Mouse (Mus musculus): ENCODE data around the gene Atxn1.
A peak's percentile ranks its signal among the peaks of the same experiment; 100 is the strongest.

Atxn1 gene

DNA sequence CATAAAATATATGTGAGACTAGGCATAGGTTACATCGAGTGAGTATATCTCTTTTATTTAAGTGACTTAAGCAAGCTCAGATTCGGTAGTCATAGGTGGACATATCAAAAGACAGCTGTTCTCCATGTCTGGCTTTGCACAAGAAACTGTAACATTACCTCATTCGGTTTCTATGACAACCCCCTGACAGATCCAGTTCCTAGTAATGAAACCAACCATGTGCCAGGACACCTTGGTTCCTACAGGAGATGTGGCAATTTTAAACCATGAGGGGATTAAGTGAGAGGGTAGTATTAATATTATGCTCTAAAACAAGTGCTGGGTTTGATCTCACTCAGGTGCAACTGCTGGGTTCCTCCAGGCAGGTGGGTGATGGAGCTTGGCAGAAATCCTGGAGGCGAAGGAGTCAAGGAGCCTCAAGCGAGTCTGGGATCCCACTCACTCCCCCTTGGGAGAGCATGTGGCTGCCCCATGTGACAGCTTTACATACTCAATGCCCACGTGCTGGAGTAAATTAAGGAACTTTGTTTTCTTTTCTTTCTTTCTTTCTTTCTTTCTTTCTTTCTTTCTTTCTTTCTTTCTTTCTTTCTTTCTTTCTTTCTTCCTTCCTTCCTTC, 320.9 kb downstream of the Atxn1 start:
- no peak for DNase-seq (ENCODE audit: extremely low read depth, insufficient read length, low spot score)

DNA sequence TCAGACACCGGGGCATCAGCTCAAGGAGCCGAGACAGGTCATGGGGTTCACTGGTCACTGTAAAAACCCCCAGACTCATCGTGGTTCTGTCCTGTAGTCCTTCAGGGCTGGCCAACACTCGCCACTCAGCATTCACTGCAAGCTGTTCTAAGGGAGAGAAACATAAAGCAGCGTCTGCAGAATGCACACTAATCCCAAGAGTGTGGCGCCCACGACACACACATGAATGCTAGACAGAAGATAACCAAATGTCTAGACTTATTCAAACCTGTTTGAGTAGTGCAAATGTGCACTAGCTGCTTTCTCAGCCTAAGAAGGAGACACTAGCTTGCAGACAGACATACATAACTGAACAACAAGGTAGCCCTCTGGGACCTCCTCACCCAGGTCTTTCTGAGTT, 321.9 kb downstream of the Atxn1 start:
- no peak for DNase-seq (ENCODE audit: extremely low read depth, insufficient read length, low spot score)

DNA sequence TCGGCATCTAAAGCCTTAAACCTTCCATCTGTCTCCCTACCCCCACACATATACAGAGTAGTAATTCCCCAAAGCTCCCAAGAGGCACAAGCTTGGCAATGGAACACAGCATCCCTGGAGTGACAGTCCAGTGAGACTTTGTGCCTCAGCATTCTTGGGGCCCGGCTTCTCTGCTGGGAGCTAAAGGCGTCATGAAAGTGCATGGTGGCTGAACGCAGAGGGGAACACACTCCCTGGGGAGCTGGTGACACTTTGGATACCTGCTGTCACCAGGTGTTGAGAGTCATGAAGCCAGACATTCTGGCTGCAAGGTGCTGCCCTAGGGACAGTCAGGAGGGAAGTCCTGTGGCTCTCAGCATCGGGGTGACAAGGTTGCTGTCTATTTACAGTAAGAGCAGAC, 324.4 kb downstream of the Atxn1 start:
- DNase-seq (ENCODE audit: extremely low read depth, insufficient read length, low spot score): no peak

DNA sequence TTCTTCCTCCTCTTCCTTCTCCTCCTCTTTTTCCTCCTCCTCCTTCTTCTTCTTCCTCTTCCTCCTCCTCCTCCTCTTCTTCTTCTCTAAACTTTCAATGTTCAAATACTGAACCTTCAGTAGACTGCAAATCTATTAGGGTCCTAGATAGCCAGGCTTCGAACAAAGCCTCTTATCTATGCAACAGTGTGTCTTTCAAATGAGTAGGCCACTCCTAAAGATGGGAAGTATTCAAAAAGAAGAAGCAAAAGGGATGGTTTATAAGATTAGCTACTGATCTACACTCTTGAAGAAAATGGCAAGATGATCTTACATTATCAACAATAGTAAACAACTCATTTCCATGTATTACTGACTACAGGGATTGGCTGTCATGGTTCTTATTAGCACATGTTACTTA, 326.5 kb downstream of the Atxn1 start:
- no peak for DNase-seq (ENCODE audit: extremely low read depth, insufficient read length, low spot score)

DNA sequence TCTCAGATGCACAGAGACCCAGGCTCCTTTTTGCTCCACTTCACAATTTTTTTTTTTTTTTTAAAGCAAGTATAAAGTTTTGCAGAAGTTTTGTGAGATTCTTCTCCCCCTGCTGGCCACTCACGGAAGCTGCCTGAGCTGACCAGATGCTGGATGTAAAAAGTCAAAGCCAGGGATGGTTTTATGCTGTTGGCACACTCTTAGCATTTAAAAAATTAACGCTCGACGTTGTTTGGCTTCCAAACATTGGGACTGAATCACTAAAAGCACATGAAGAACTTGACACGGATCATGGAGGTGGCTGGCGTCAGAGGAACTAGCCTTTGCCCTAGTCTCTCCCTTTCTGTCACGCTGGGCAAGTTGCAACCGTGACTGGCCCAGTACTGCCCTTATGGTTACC, 327.5 kb downstream of the Atxn1 start:
- no peak for DNase-seq (ENCODE audit: extremely low read depth, insufficient read length, low spot score)

DNA sequence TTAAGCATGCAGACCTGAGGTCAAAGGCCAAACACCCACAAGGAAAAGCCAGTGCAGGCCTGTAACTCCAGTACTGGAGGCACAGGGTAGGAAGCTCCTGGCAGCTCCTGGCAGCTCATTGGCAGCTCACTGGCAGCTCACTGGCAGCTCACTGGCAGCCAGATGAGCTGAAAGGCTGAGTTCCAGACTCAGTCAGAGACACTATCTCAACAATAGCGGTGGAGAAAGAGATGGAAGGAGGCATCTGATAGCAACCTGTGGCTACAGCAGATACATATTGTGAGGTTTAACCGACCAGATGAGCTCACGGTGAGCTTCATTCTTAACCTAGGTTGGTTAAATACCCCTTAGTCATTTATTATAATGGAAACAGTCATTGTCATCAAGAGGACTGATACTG, 328.4 kb downstream of the Atxn1 start:
- DNase-seq (ENCODE audit: extremely low read depth, insufficient read length, low spot score): no peak

DNA sequence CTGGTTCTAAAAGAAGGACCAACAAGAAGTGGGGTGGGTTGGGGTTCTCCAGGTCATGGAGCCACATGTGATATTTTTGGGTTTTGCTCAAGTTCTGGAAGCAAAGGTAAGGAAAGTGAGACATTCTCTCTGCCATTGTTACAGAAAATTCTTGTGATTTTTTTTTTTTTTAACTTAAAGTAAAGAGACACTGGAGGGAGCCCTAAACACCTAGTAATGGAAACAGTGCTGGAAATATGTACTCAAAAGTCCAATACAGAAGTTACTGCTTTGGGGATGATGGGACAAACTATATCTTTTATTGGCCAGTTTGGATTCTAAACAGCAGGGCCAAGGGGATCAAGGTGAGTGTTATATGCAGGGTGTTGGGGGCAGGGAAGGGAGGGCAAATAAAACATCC, 330.9 kb downstream of the Atxn1 start:
- DNase-seq (ENCODE audit: extremely low read depth, insufficient read length, low spot score): no peak

DNA sequence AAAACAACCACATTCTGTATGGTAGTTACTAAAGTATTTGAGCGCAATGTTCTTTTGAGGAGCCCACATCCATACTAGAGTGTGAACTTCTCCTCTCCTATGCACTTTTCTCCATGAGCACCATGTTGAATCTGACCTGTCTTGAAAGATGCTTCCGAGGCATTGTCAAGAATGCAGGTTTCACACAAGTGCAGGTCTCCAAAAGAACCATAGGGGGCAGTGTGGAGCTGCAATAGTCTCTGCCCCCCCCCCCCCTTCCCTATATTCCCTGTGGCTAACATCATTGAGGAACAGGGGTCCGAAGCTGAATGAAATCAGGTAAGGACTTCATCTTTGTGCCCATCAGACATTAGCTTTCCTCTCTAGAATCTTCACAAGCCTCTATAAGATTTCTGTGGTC, 332.7 kb downstream of the Atxn1 start:
- no peak for DNase-seq (ENCODE audit: extremely low read depth, insufficient read length, low spot score)

DNA sequence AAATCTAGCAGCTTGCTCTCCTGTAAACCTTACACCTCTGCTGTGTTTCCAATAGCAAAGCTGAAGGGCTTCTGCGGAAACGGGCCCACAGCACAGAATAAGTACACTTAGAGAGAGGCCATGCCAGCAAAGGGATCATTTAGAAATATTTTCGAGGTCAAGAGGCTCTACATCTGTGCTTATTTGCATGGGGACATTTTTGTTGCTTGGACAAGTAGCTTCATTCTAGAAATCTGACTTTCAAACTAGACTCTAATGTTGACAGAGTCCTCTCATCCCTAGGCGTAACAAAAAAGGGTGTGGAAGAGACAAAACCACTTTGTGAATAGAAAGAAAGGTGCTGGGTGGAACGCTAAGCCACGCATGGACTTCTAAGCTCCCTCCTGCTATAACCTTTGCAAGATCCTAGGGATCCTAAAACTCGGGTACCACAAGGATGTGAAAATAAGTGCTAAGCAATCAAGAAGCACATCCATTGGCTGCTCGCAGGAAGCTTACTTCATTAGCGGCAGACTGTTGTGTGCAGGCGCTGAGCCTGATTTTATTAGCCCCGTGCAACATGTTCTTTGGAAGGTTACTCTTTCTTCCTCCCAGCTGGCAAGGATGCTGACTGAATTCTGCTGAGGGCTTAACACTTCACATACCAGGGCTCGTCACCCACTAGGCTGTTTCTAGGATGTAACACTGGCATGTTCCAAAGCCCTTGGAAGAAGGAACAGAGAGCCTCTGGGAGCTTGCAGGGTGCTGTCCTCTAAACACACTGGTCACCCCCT, 334.1 kb downstream of the Atxn1 start:
- no peak for DNase-seq (ENCODE audit: extremely low read depth, insufficient read length, low spot score)

DNA sequence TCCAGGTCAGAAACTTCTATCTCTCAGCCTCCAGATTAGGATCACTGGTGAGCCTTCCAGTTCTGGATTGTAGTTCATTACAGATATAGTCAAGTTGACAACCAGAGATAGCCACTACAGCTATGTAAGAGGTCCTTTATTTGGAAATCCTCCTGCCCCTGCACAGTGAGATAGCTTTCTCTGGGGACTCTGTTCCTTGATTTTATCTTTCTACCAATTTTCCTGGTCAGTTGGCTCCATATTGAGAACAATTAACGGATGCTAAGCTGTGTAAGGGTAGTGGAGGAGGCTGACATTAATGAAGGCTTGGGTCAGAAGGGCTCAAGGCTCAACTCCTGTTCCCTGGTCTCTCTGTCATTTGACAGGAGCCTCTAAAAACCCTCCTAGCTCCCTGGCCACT, 335.1 kb downstream of the Atxn1 start:
- no peak for DNase-seq (ENCODE audit: extremely low read depth, insufficient read length, low spot score)

DNA sequence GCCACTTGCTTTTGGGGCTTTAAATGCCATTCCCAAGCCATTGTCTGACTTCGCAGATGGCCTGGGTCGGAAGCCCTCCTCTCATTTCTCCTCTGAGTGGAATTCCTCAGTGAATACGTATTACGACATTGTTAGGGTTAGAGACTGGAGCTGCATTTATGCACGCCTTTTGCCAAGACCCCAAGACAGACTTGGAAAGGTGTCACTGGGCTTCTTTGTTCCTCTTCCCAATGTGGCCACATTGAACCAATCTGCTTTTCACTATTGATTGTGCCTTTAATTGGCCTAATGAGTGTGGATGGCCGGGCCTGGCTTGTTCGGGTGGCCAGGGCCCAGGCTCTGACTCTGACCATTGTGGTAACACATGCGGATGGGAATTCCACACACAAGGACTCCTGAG, 336.5 kb downstream of the Atxn1 start:
- DNase-seq (ENCODE audit: extremely low read depth, insufficient read length, low spot score): no peak

DNA sequence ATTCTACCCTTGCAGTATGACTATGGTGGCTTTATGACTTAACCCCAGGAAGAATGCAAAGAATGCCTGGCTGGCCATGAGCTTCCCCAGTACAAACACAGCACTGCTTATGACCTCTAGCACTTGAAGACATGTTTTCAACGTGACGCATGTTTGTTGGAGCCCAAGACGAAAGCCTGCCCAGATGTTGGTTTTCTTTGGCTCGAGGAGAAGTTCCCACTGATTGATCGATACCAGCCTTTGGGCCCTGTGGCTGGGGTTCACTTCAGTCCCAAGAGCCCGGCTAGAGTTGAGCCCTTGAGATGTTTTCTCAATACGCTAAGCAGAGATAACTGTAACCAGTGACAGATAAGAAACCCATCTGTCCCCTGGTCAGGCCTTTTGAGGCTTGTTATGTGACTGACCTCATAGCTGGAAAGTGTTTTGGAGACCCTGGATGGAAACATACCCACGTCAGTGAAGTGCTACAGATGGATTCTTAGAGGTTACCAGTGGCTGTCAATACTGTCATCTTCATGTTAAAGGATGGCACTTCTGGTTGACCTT, 337.5 kb downstream of the Atxn1 start:
- DNase-seq (ENCODE audit: extremely low read depth, insufficient read length, low spot score): peak; percentile 38

DNA sequence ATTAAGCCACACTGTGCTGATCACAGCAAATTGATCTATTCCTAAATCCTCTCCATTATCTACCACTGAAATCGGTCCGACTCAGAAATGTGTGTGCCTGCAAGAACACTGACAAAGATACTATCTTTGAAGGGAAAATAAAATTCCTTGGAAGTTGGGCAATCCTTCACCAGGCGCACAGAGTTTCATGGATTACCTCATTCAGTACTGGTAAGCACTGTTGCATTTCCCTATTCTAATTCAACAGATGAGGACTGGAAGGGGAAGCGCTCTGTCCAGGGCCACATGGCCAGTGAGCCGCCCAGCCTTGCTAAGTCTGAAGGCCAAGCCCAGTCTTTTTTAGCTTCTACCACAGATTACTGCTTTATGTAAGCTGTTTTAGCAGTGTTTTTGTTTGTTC, 339.1 kb downstream of the Atxn1 start:
- DNase-seq (ENCODE audit: extremely low read depth, insufficient read length, low spot score): no peak

DNA sequence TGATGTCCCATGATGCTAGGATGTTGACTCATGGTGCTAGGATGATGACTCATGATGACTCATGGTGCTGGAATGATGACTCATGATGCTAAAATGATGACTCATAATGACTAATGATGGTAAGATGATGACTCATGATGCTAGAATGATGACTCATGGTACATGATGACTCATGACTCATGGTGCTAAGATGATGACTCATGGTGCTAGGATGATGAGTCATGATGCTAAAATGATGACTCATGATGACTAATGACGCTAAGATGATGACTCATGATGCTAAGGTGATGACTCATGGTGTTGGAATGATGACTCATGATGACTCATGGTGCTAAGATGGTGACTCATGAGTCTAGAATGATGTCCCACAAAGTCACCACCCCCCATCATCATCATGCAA, 341.0 kb downstream of the Atxn1 start:
- DNase-seq (ENCODE audit: extremely low read depth, insufficient read length, low spot score): peak; percentile 24

DNA sequence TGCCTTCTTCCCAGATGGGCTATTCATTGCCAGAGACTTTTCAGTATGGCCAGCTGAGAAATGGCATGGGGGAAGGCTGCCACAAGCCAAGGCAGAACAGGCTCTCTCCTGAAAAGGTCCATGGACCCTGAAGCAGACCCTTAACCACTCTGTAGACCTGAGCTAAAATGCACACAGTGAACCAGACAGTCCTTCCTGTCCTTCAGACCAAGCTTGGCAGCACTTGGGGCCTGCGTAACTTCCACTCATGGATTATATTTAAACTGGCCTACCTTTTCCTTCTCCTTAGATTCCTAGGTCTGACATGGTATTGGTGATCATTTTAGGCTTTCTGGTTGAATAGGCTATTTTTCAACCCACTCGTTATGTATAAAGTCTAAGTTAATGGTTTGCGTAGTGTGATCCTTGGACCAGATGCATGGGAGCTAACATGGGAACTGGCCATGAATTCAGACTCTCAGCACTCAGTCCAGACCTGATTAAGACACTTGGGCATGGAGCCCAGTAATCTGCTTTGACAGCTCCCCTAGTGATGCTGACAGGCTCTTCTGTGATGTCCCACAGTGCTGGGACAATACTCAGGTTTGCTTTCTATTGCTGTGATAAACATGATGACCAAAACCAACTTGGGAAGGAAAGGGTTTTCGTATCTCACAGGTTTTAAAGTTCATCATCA, 341.8 kb downstream of the Atxn1 start:
- DNase-seq (ENCODE audit: extremely low read depth, insufficient read length, low spot score): no peak

DNA sequence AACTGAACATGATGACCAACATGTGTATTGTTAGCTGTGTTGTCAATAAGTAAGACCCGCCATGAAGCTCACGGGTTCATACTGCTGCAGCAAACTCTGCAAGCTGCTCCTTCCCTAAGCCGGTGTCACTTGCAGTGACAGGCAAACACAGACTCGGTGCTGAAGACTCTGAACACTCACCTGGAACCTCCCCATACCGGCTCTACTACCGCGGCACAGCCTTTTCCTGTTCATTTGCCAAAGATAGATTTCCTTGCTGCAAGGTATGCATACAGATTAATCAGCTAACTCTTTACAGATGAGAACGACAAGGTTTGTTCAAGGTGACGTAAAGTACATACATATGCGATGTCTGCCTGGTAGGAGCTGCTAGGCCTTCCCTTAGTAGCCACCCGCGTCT, 344.1 kb downstream of the Atxn1 start:
- DNase-seq (ENCODE audit: extremely low read depth, insufficient read length, low spot score): no peak

DNA sequence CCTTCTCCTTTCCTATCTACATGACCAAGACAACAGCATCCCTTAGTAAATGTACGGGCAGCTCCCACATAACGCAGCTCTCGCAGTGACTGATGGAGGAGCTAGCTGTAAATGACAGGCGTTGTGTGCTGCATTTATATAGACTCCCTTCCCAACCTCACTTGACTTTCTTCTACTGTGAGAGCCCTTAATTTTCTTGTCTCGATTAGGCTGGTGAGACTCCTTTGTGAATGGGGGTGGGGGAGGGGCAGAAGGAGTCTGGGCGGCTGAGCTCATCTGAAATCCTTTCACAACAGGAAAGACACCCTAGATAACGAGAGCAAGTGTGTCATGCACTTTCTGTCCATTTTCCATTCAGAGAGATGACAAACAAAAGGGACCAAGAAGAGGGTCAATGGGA, 344.5 kb downstream of the Atxn1 start:
- no peak for DNase-seq (ENCODE audit: extremely low read depth, insufficient read length, low spot score)

DNA sequence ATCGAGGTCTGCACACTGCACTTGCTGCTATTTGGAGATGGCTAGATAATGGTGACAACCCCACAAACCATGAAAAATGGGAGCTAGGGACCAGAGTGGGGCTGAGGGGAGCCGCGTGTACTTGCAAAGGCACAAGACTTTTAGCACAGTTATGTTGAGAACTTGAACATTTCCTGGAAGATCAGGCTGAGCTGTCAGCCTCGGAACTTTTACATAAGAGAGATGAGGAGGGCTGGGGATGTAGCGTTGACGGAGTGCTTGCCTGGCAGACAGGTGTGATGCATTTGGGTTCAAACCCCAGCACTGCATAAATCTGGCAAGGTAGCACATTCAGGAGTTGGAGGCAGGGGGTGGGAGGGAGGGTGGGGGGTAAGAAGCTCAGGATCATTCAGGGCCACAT, 346.8 kb downstream of the Atxn1 start:
- DNase-seq (ENCODE audit: extremely low read depth, insufficient read length, low spot score): no peak

DNA sequence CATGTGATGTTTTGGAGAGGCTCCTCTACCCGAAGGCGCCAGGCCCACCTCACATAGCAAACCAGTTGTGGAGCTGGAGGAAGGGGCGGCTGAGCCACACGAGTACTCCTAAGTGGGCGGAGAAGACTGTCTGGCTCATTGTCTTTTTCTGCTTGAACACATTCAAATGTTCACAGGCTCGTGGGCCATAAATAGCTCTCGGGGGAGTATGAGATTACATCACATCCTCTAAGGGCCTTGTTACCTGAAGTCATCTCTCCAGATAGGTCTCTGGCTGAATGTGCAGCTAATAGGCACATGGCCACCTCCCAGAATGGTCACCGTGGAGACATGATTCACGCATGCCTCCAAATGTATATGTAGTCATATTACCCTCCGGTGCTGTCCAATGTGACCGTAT, 350.0 kb downstream of the Atxn1 start:
- no peak for DNase-seq (ENCODE audit: extremely low read depth, insufficient read length, low spot score)

DNA sequence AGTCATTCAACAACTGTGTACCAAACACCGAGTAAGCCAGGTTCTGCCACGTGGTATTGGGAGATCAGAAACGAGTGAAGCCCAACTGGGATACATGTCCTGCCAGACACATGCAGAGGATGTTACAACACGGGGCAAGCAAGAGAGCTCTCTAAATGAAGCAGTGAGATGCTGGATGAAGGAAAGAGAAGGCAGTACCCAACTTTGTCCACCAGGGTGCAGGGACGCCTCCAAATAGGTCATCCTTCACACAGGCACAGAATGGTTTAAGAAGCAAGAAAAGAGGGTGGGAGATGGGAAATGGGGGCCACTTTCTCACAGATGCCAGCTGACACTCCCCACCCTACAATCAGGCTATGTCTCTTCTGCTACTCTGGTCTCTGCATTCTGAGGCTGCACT, 351.5 kb downstream of the Atxn1 start:
- DNase-seq (ENCODE audit: extremely low read depth, insufficient read length, low spot score): no peak

DNA sequence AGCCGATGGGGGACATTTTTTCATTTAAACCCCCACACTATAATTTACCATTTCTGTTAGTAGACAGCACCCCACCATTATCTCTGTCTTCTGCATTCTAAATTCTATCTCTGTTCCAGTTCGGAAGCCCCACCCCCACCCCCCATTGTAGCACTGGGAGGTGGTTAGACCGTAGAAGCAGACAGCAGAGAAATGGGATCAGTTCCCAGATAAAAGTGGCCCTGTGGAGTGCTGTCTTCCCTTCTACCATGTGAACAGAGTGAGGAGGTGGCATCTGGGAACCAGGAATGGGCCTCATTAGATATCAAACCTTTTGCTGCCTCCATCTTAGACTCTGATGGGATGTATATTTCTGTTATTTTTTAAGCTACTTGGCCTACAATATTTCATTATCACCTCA, 353.3 kb downstream of the Atxn1 start:
- DNase-seq (ENCODE audit: extremely low read depth, insufficient read length, low spot score): no peak

DNA sequence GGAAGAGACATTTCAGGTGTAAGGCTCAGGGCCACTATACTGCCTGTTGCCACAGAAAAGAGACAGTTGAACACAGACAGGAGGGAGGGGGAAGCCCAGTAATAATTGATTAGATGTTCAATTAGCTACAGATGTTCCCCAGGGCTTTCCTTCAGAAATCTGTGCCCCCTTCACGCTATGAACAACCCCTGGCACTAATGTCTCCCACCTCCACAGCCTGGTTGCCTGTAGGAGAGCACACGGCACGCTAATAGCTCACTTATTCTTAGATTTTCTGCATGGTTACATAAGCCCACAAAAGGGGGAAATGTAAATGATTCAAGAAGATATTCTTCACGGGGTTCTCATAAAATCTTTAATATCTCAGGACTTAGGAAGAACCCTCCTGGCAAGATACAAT, 355.3 kb downstream of the Atxn1 start:
- no peak for DNase-seq (ENCODE audit: extremely low read depth, insufficient read length, low spot score)
